Mouse (Mus musculus) cerebellum, adult 2 months (tissue): Measurements from ENCODE around the gene Ncoa3.

Experiments
- CTCF ChIP-seq: fragments of 200-500 bp; IDR thresholded peaks from 2 replicates; pipeline ENCODE4 v1.5.1; 2011; ENCODE audit warnings: low read depth, mild to moderate bottlenecking, control low read depth, low read length, moderate library complexity, borderline replicate concordance; ENCODE audit not compliant: insufficient read depth
- POLR2A ChIP-seq: fragments of 200-500 bp; IDR thresholded peaks from 2 replicates; pipeline ENCODE4 v1.6.1; 2011; ENCODE audit warnings: low read length, control low read depth, borderline replicate concordance; ENCODE audit not compliant: insufficient read depth

DNA sequence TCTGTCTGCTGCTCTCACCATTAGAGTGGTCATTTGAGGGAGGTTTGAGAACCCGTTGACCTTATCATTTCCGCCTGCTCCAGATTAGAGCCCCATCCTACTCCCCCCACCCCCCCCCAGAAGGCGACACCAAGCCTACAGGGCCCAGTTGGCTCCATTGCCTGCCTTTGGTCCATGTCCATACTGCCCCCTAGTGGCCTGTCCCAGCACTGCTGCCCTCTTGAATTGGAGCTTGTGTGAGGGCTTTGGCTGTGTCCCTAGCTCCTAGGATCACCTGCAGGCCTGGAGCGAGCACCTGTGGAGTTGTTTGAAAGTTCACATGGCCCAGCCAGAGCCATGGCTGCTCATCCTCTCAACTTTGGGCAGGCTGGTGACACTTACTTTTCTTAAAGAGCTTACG lies 89.8 kb downstream of the Ncoa3 start:
- TF ChIP-seq CTCF (peak; percentile 68; the same call in 1 of the 2 replicates), POLR2A (no peak)
